Mouse (Mus musculus) hindbrain, postnatal 0 days (tissue): ENCODE measurements at regions not wholly inside any gene's neighbourhood (a gene's known extent, or its start where the extent isn't known, plus 50 kb on each side); places are given as distances from the start of the nearest gene placed in this dataset.

Experiments used
- ATAC-seq: fragments of 200-750 bp; cut with Nextera tagmentation; 2 replicates; pipeline ENCODE4 v1.8.0; 2017; ENCODE audit warnings: mild to moderate bottlenecking, moderate TSS enrichment, moderate library complexity
- DNase-seq: peaks from one replicate; pipeline ENCODE4 v3.0.0-alpha.2; 2015; ENCODE audit warnings: low spot score
- H3K27ac ChIP-seq: fragments of 300-500 bp; sonication (generic); 2 replicates; pipeline ENCODE4 v1.5.1; 2014; ENCODE audit warnings: mild to moderate bottlenecking
- H3K27me3 ChIP-seq: fragments of 300-500 bp; sonication (generic); 2 replicates; pipeline ENCODE4 v1.6.1; 2014; ENCODE audit warnings: low read length, mixed read lengths; ENCODE audit not compliant: insufficient read depth
- H3K36me3 ChIP-seq: fragments of 300-500 bp; sonication (generic); 2 replicates; pipeline ENCODE4 v1.6.1; 2014; ENCODE audit warnings: low read length, mixed read lengths; ENCODE audit not compliant: insufficient read depth
- H3K4me1 ChIP-seq: fragments of 300-500 bp; sonication (generic); 2 replicates; pipeline ENCODE4 v1.6.1; 2014; ENCODE audit warnings: antibody characterized with exemption, low read length, mixed read lengths; ENCODE audit not compliant: insufficient read depth
- H3K4me2 ChIP-seq: fragments of 300-500 bp; sonication (generic); 2 replicates; pipeline ENCODE4 v1.6.1; 2014; ENCODE audit warnings: low read depth, mild to moderate bottlenecking, low read length, moderate library complexity, mixed read lengths
- H3K4me3 ChIP-seq: fragments of 300-500 bp; sonication (generic); 2 replicates; pipeline ENCODE4 v1.5.1; 2014; ENCODE audit warnings: low read length
- H3K9ac ChIP-seq: fragments of 300-500 bp; sonication (generic); replicated peaks from 2 replicates; pipeline ENCODE4 v1.6.1; 2014; ENCODE audit warnings: mild to moderate bottlenecking, low read length, moderate library complexity, mixed read lengths
- H3K9me3 ChIP-seq: fragments of 300-500 bp; sonication (generic); 2 replicates; pipeline ENCODE4 v1.6.1; 2016; ENCODE audit warnings: low read length, mixed read lengths
- CTCF ChIP-seq: IDR thresholded peaks from 2 replicates; pipeline ENCODE4 v1.5.1; 2016; ENCODE audit warnings: antibody characterized with exemption, control low read depth, low read depth
- WGBS: fragments of 180-500 bp; shearing (Covaris S2); extraction: QIAGEN DNeasy Blood & Tissue Kit; methylation state at CpG from one replicate; pipeline ENCODE4 v1.1.7; 2014; 5-methylcytosine and 5-hydroxymethylcytosine counted together

DNA sequence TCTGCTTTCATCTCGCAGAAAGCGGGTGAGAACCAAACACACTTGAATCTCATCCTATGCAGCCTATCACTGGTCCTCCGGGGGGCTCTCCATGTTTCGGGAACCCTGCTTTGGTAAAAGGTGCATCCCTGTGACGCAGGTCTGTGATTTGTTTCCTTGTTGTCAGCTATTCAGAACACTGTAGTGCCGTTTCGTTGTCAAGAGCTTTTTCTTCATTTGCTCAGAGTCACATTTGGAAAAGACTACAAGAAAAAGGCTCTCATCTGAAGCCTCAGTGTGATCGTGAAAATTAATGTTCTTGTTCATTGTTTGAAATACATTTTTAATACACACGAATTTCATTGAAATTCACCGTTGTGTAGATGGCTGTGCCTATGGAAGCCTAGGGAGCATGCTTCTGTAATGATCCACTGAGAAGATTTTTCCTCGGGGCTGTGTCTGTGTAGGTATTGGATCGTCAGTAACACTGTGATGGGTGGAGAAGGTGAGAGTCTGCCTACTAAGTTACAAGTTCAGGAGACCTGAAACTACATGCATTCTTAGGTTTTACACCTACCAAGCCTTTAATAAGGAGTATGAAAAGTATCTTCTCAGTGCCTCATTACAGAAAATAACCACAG lies 112.0 kb upstream of the Paqr3 start:
- 36% methylated on average over 12 of the region's 12 CpGs for WGBS
- no peak for TF ChIP-seq CTCF
- DNase-seq (peak; percentile 48), ATAC-seq (peak; percentile 74)
- Histone ChIP-seq H3K9ac (peak overlapping the region; percentile 52), H3K9me3 (peaks cover 3% of the 10 kb centered on the region; the same call in 1 of the 2 replicates), H3K36me3 (no peaks in the 10 kb centered on the region), H3K4me3 (peak overlapping the region; percentile 35), H3K4me2 (peak overlapping the region; percentile 56), H3K27ac (peak overlapping the region; percentile 20; the same call in 1 of the 2 replicates), H3K27me3 (no peaks in the 10 kb centered on the region), H3K4me1 (no peaks in the 10 kb centered on the region)

DNA sequence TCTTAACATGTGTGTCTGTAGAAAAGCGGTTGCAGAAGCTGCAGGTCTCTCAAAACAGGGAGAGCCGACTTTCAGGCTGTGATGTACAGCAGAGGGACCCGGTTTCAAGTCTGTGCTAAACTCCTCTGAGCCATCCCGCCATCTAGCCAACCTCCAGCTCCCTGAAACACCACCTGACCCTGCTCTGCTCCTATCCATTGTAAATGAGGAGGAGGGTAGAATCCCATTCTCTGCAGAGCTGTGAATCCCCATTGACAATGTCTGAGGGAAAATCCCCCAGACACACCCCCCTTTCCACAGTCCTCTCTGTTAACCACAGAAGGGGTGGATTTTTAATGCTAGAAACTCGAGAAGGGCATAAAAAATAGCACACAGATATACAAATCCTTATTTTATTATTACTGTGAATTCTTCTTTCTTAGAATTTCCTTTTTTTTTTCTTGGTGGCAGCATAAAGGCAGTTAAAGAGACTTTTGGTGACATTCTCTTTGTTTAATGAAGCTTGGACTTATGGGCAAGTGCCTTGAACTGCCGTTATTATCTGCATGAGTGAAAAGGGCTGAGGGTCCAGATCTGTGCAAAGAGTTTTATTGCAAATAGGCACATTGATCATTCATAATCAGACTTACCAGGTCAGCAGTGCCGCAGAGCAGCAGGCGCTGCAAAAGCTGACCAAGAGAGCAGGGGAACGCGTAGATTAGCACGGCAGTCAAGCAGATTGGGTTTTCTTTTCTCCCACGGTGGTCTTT lies 111.3 kb upstream of the Paqr3 start:
- Histone ChIP-seq H3K27ac (peak overlapping the region; percentile 20; the same call in 1 of the 2 replicates), H3K4me1 (no peaks in the 10 kb centered on the region), H3K9me3 (peaks cover 3% of the 10 kb centered on the region; the same call in 1 of the 2 replicates), H3K4me2 (peak overlapping the region; percentile 56), H3K4me3 (peak overlapping the region; percentile 35), H3K36me3 (no peaks in the 10 kb centered on the region), H3K9ac (peak overlapping the region; percentile 52), H3K27me3 (no peaks in the 10 kb centered on the region)
- no peak for TF ChIP-seq CTCF
- WGBS = 21% methylated on average over 12 of the region's 12 CpGs
- ATAC-seq (peak; percentile 70), DNase-seq (peak; percentile 10)

DNA sequence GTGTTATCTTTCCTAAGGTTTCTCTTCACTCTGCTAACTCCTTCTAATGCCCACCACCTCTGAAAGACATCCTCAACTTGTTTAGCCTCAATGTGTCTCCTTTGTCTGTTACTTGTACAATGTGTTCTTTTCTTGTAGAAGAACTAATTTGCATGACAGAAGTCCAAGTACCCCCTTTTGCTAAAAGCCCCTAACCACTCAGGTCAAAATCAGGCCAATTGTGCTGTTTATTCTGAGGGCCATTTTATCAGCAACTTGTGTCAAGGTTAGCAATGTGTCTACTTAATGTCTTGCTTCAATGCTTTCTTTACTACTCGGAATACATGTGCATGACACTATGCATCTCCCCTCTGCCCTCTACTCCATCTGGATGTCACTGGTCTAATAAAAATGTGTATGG lies 107.3 kb upstream of the Paqr3 start:
- Histone ChIP-seq H3K27ac (no peak overlapping the region), H3K4me1 (no peaks in the 10 kb centered on the region), H3K9me3 (no peaks in the 10 kb centered on the region), H3K4me2 (no peak overlapping the region), H3K27me3 (no peaks in the 10 kb centered on the region), H3K4me3 (no peak overlapping the region), H3K9ac (no peak overlapping the region), H3K36me3 (no peaks in the 10 kb centered on the region)
- 43% methylated on average over 1 of the region's 1 CpGs for WGBS
- no peak for ATAC-seq
- TF ChIP-seq CTCF = no peak
- DNase-seq = no peak

DNA sequence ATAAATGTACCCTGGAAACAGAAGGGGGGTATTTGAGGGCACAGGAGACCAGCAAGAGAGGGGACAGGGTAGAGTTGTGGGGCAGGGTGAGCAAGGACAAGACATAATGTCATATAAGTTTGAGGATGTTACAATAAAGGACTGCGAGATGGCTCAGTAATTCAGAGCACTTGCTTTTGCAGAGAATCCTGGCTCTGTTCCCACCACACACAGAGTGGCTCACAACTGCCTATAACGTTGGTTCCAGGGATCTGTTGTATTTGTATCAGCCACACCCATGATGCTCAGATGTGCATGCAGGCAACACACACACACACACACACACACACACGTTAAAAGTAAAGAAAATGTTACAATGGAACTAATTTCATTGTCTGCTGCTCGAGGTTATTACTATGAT lies 94.2 kb upstream of the Paqr3 start:
- H3K4me2 ChIP-seq = no peak overlapping the region
- H3K36me3 ChIP-seq = no peaks in the 10 kb centered on the region
- no peak overlapping the region for H3K9ac ChIP-seq
- no peaks in the 10 kb centered on the region for H3K9me3 ChIP-seq
- DNase-seq = no peak
- no peak for ATAC-seq
- no peak overlapping the region for H3K4me3 ChIP-seq
- 57% methylated on average over 4 of the region's 4 CpGs for WGBS
- H3K27me3 ChIP-seq = no peaks in the 10 kb centered on the region
- H3K4me1 ChIP-seq = no peaks in the 10 kb centered on the region
- TF ChIP-seq CTCF = no peak
- no peak overlapping the region for H3K27ac ChIP-seq

DNA sequence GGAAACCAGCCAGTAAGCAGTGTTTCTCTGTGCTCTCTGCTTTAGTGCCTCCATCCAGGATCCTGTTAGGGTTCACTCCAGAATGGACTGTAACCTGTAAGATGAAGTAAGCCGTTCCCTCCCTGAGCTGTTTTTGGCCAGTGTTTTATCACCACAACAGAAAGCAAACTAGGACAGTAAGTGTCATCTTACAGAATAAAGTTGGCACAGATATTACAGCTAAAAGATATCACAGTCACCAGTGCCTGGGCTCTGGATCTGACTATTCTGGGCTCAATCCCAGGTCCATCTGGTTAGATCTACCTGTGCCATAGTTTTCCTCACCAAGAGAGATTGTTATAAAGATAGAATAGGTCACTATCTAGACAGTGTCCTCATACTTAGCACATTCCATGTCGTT lies 92.9 kb upstream of the Paqr3 start:
- no peaks in the 10 kb centered on the region for H3K9me3 ChIP-seq
- H3K4me2 ChIP-seq = no peak overlapping the region
- H3K4me3 ChIP-seq = no peak overlapping the region
- no peak for ATAC-seq
- DNase-seq = no peak
- no peak overlapping the region for H3K9ac ChIP-seq
- no peak overlapping the region for H3K27ac ChIP-seq
- no peaks in the 10 kb centered on the region for H3K36me3 ChIP-seq
- no peaks in the 10 kb centered on the region for H3K27me3 ChIP-seq
- no peaks in the 10 kb centered on the region for H3K4me1 ChIP-seq
- 69% methylated on average over 2 of the region's 2 CpGs for WGBS
- TF ChIP-seq CTCF = no peak

- H3K27ac ChIP-seq = no peak overlapping the region
- no peaks in the 10 kb centered on the region for H3K36me3 ChIP-seq
- no peak for TF ChIP-seq CTCF
- H3K4me1 ChIP-seq = no peaks in the 10 kb centered on the region
- H3K4me3 ChIP-seq = no peak overlapping the region
- no peaks in the 10 kb centered on the region for H3K27me3 ChIP-seq
- no peaks in the 10 kb centered on the region for H3K9me3 ChIP-seq
- no peak for ATAC-seq
- no peak for DNase-seq
- H3K9ac ChIP-seq = no peak overlapping the region
- 89% methylated on average over 1 of the region's 1 CpGs for WGBS
- no peak overlapping the region for H3K4me2 ChIP-seq
Measured at GRCm38 (mm10) chr5:97203646-97204045, 92.2 kb upstream of the Paqr3 start.

DNA sequence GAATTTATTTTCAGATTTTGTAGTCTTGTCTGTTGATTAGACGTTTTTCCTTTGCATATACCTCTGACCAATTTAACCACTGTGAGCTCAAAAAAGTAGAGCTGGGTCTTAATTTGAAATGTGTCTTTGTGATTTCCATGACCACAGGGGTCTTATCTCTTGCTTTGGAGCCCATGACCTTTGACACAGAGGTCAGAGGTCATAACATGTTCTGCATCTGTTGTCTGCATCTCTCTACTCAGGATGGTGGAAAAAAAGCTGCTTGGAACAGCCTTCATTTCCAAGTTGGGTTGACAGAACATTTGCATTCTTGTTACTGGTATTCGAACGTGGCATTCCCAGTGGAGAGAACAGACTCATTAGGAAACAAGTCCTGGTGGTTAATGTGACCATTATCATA lies 91.2 kb upstream of the Paqr3 start:
- H3K4me2 ChIP-seq = no peak overlapping the region
- H3K4me3 ChIP-seq = no peak overlapping the region
- H3K36me3 ChIP-seq = no peaks in the 10 kb centered on the region
- H3K4me1 ChIP-seq = no peaks in the 10 kb centered on the region
- no peaks in the 10 kb centered on the region for H3K27me3 ChIP-seq
- no peaks in the 10 kb centered on the region for H3K9me3 ChIP-seq
- no peak for DNase-seq
- H3K27ac ChIP-seq = no peak overlapping the region
- no peak overlapping the region for H3K9ac ChIP-seq
- no peak for ATAC-seq
- no peak for TF ChIP-seq CTCF
- 22% methylated on average over 3 of the region's 3 CpGs for WGBS
